Mouse (Mus musculus): ENCODE measurements around the gene Nkx2-1. TPM values are rescaled to one million over a fixed set of nuclear protein-coding genes. Genes with fewer than 3 reads are reported as not detected.
"Not testable (repeated sequence)": the region's sequence is repeated elsewhere in the genome, so short reads cannot be mapped to it uniquely, and the experiment has no call there.

Nkx2-1 gene
- polyA plus RNA-seq, 1 experiment from 2014 or later: 7.0 TPM

- WGBS: 4% methylated on average over 8 of the region's 8 CpGs
- H3K27ac ChIP-seq (ENCODE audit: low read depth, low read length): no peak overlapping the region
Observed at GRCm38 (mm10) chr12:56528034-56528570, 8.6 kb downstream of the Nkx2-1 start.

GRCm38 (mm10) chr12:56527071-56527470 is 9.6 kb downstream of the Nkx2-1 start:
- no peak overlapping the region for H3K4me2 ChIP-seq
- H3K27ac ChIP-seq (ENCODE audit: low read depth, low read length): no peak overlapping the region
- H3K9me3 ChIP-seq (ENCODE audit: control insufficient read depth, low read length): no peaks in the 10 kb centered on the region
- no peak overlapping the region for H3K9ac ChIP-seq (ENCODE audit: low read length)
- H3K36me3 ChIP-seq (ENCODE audit: control insufficient read depth, insufficient read depth, low read length): no peaks in the 10 kb centered on the region
- H3K27me3 ChIP-seq (ENCODE audit: control insufficient read depth, insufficient read depth, low read length): peaks cover 96% of the 10 kb centered on the region
- WGBS: 25% methylated on average over 4 of the region's 4 CpGs
- peaks cover 5% of the 10 kb centered on the region for H3K4me1 ChIP-seq (ENCODE audit: control insufficient read depth, insufficient read depth, low read length)
- DNase-seq (ENCODE audit: low spot score, missing footprints) (peak; percentile 92), ATAC-seq (ENCODE audit: low FRiP score) (no peak)
- no peak overlapping the region for H3K4me3 ChIP-seq (ENCODE audit: low read depth, low read length)

More at GRCm38 (mm10) chr12:56528034-56528570, 8.6 kb downstream of the Nkx2-1 start:
- peaks cover 7% of the 10 kb centered on the region for H3K4me1 ChIP-seq (ENCODE audit: control insufficient read depth, insufficient read depth, low read length)
- no peaks in the 10 kb centered on the region for H3K9me3 ChIP-seq (ENCODE audit: control insufficient read depth, low read length)
- H3K9ac ChIP-seq (ENCODE audit: low read length): no peak overlapping the region
- peaks cover 93% of the 10 kb centered on the region for H3K27me3 ChIP-seq (ENCODE audit: control insufficient read depth, insufficient read depth, low read length)
- DNase-seq (ENCODE audit: low spot score, missing footprints) (peak; percentile 95), ATAC-seq (ENCODE audit: low FRiP score) (no peak)
- peak overlapping the region; percentile 2; the same call in 1 of the 2 replicates for H3K4me3 ChIP-seq (ENCODE audit: low read depth, low read length)
- H3K4me2 ChIP-seq: no peak overlapping the region
- H3K36me3 ChIP-seq (ENCODE audit: control insufficient read depth, insufficient read depth, low read length): no peaks in the 10 kb centered on the region

GRCm38 (mm10) chr12:56525219-56525797 is 11.4 kb downstream of the Nkx2-1 start:
- WGBS: 7% methylated on average over 8 of the region's 16 CpGs
- ATAC-seq (ENCODE audit: low FRiP score) (peak; percentile 80), DNase-seq (ENCODE audit: low spot score, missing footprints) (peak; percentile 93)
- H3K9me3 ChIP-seq (ENCODE audit: control insufficient read depth, low read length); H3K4me2 ChIP-seq; H3K27ac ChIP-seq (ENCODE audit: low read depth, low read length); H3K4me1 ChIP-seq (ENCODE audit: control insufficient read depth, insufficient read depth, low read length); H3K4me3 ChIP-seq (ENCODE audit: low read depth, low read length); H3K36me3 ChIP-seq (ENCODE audit: control insufficient read depth, insufficient read depth, low read length); H3K9ac ChIP-seq (ENCODE audit: low read length): not testable (repeated sequence)
- peaks cover 95% of the 10 kb centered on the region for H3K27me3 ChIP-seq (ENCODE audit: control insufficient read depth, insufficient read depth, low read length)

GRCm38 (mm10) chr12:56524201-56524600 is 12.5 kb downstream of the Nkx2-1 start:
- no peak for ATAC-seq (ENCODE audit: low FRiP score)
- Histone ChIP-seq H3K4me1 (ENCODE audit: control insufficient read depth, insufficient read depth, low read length) (peaks cover 8% of the 10 kb centered on the region), H3K4me3 (ENCODE audit: low read depth, low read length) (no peak overlapping the region), H3K27me3 (ENCODE audit: control insufficient read depth, insufficient read depth, low read length) (peaks cover 95% of the 10 kb centered on the region), H3K4me2 (0 out of 2 replicates have a peak overlapping the region, but pooled peaks have one; percentile 9), H3K9ac (ENCODE audit: low read length) (no peak overlapping the region), H3K36me3 (ENCODE audit: control insufficient read depth, insufficient read depth, low read length) (no peaks in the 10 kb centered on the region), H3K27ac (ENCODE audit: low read depth, low read length) (no peak overlapping the region), H3K9me3 (ENCODE audit: control insufficient read depth, low read length) (no peaks in the 10 kb centered on the region)
- 4% methylated on average over 14 of the region's 14 CpGs for WGBS
- peak; percentile 94 for DNase-seq (ENCODE audit: low spot score, missing footprints)

GRCm38 (mm10) chr12:56522191-56522590 is 14.5 kb downstream of the Nkx2-1 start:
- DNase-seq (ENCODE audit: low spot score, missing footprints): peak; percentile 91
- Histone ChIP-seq H3K9ac (ENCODE audit: low read length) (no peak overlapping the region), H3K9me3 (ENCODE audit: control insufficient read depth, low read length) (no peaks in the 10 kb centered on the region), H3K27me3 (ENCODE audit: control insufficient read depth, insufficient read depth, low read length) (peaks cover 96% of the 10 kb centered on the region), H3K4me3 (ENCODE audit: low read depth, low read length) (no peak overlapping the region), H3K36me3 (ENCODE audit: control insufficient read depth, insufficient read depth, low read length) (no peaks in the 10 kb centered on the region), H3K4me1 (ENCODE audit: control insufficient read depth, insufficient read depth, low read length) (peaks cover 8% of the 10 kb centered on the region), H3K27ac (ENCODE audit: low read depth, low read length) (no peak overlapping the region), H3K4me2 (no peak overlapping the region)
- ATAC-seq (ENCODE audit: low FRiP score): no peak
- 6% methylated on average over 4 of the region's 4 CpGs for WGBS

- Histone ChIP-seq H3K4me2 (peak overlapping the region; percentile 33), H3K9me3 (ENCODE audit: control insufficient read depth, low read length) (no peaks in the 10 kb centered on the region), H3K27me3 (ENCODE audit: control insufficient read depth, insufficient read depth, low read length) (peaks cover 92% of the 10 kb centered on the region), H3K36me3 (ENCODE audit: control insufficient read depth, insufficient read depth, low read length) (no peaks in the 10 kb centered on the region), H3K27ac (ENCODE audit: low read depth, low read length) (no peak overlapping the region), H3K4me3 (ENCODE audit: low read depth, low read length) (0 out of 2 replicates have a peak overlapping the region, but pooled peaks have one; percentile 16), H3K9ac (ENCODE audit: low read length) (peak overlapping the region; percentile 9; the same call in 1 of the 2 replicates), H3K4me1 (ENCODE audit: control insufficient read depth, insufficient read depth, low read length) (peaks cover 8% of the 10 kb centered on the region)
- ATAC-seq (ENCODE audit: low FRiP score) (peak; percentile 64), DNase-seq (ENCODE audit: low spot score, missing footprints) (peak; percentile 96)
- WGBS: under 1% methylated on average over 33 of the region's 33 CpGs
Observed at GRCm38 (mm10) chr12:56521106-56521840, 15.4 kb downstream of the Nkx2-1 start.

GRCm38 (mm10) chr12:56520396-56521105 is 16.2 kb downstream of the Nkx2-1 start:
- ATAC-seq (ENCODE audit: low FRiP score) (no peak), DNase-seq (ENCODE audit: low spot score, missing footprints) (peak; percentile 95)
- H3K4me2 ChIP-seq: peak overlapping the region; percentile 33

GRCm38 (mm10) chr12:56519738-56520191 is 16.9 kb downstream of the Nkx2-1 start:
- Histone ChIP-seq H3K9me3 (ENCODE audit: control insufficient read depth, low read length) (no peaks in the 10 kb centered on the region), H3K27ac (ENCODE audit: low read depth, low read length) (peak overlapping the region; percentile 35; the same call in 1 of the 2 replicates), H3K4me2 (peak overlapping the region; percentile 41), H3K4me1 (ENCODE audit: control insufficient read depth, insufficient read depth, low read length) (peaks cover 8% of the 10 kb centered on the region), H3K27me3 (ENCODE audit: control insufficient read depth, insufficient read depth, low read length) (peaks cover 89% of the 10 kb centered on the region), H3K36me3 (ENCODE audit: control insufficient read depth, insufficient read depth, low read length) (no peaks in the 10 kb centered on the region), H3K4me3 (ENCODE audit: low read depth, low read length) (peak overlapping the region; percentile 15; the same call in 1 of the 2 replicates), H3K9ac (ENCODE audit: low read length) (0 out of 2 replicates have a peak overlapping the region, but pooled peaks have one; percentile 30)
- DNase-seq (ENCODE audit: low spot score, missing footprints) (peak; percentile 95), ATAC-seq (ENCODE audit: low FRiP score) (peak; percentile 61; the same call in 1 of the 2 replicates)
- under 1% methylated on average over 30 of the region's 30 CpGs for WGBS

More at GRCm38 (mm10) chr12:56520396-56521105, 16.2 kb downstream of the Nkx2-1 start:
- H3K4me3 ChIP-seq (ENCODE audit: low read depth, low read length): peak overlapping the region; percentile 16; the same call in 1 of the 2 replicates
- H3K27me3 ChIP-seq (ENCODE audit: control insufficient read depth, insufficient read depth, low read length): peaks cover 87% of the 10 kb centered on the region
- no peak overlapping the region for H3K27ac ChIP-seq (ENCODE audit: low read depth, low read length)
- peak overlapping the region; percentile 9; the same call in 1 of the 2 replicates for H3K9ac ChIP-seq (ENCODE audit: low read length)
- H3K4me1 ChIP-seq (ENCODE audit: control insufficient read depth, insufficient read depth, low read length): peaks cover 8% of the 10 kb centered on the region
- WGBS: under 1% methylated on average over 22 of the region's 22 CpGs
- H3K9me3 ChIP-seq (ENCODE audit: control insufficient read depth, low read length): no peaks in the 10 kb centered on the region
- H3K36me3 ChIP-seq (ENCODE audit: control insufficient read depth, insufficient read depth, low read length): no peaks in the 10 kb centered on the region

Measured in midbrain, embryonic 11.5 days (tissue).